19 mouse cellular contexts compared by ENCODE assay signal in genomic region chr3:51296790-51297189, GRCm38 (mm10). TPM values are rescaled to one million over a fixed set of nuclear protein-coding genes. Genes with fewer than 3 reads are reported as not detected.
A peak's percentile ranks its signal among the peaks of the same experiment; 100 is the strongest.
DNase-seq lines count a peak whose midpoint lies in the region; ATAC-seq lines count a peak whose summit lies in the region.
"Had no signal": no experiment of that assay in that cellular context is flagged by ENCODE, and none has a peak within 500 bp of the region (broad histone marks: within the 10 kb centered on the region; RNA-seq: fewer than 3 reads in every experiment).

No protein-coding gene starts in this region.

- H3K4me3 ChIP-seq in lung, embryonic 16.5 days (ENCODE audit: low read length) = no peak overlapping the region
- H3K4me3 ChIP-seq in heart, embryonic 10.5 days = no peak overlapping the region
- H3K4me3 ChIP-seq: gastrocnemius, adult 2 months; hindbrain, embryonic 12.5 days; hindbrain, embryonic 15.5 days had no signal

- no peak overlapping the region for H3K4me2 ChIP-seq in lung, embryonic 16.5 days (ENCODE audit: low read depth, low read length)
- H3K4me2 ChIP-seq: hindbrain, embryonic 12.5 days; hindbrain, embryonic 15.5 days had no signal

- H3K27ac ChIP-seq in lung, embryonic 16.5 days (ENCODE audit: low read length) = no peak overlapping the region
- H3K27ac ChIP-seq in heart, embryonic 10.5 days = no peak overlapping the region
- H3K27ac ChIP-seq: gastrocnemius, adult 2 months; hindbrain, embryonic 12.5 days; hindbrain, embryonic 15.5 days had no signal

- 34% methylated on average over 1 of the region's 1 CpGs for WGBS in lung, embryonic 16.5 days
- 69% methylated on average over 1 of the region's 1 CpGs for WGBS in heart, embryonic 10.5 days

- no peaks in the 10 kb centered on the region for H3K4me1 ChIP-seq in lung, embryonic 16.5 days (replicated peaks; ENCODE audit: control insufficient read depth, insufficient read depth, low read length)
- no peaks in the 10 kb centered on the region for H3K4me1 ChIP-seq in heart, embryonic 10.5 days
- H3K4me1 ChIP-seq: hindbrain, embryonic 12.5 days; hindbrain, embryonic 15.5 days had no signal

- H3K27me3 ChIP-seq in lung, embryonic 16.5 days (ENCODE audit: control insufficient read depth, insufficient read depth, low read depth, low read length) = no peaks in the 10 kb centered on the region
- H3K27me3 ChIP-seq in heart, embryonic 10.5 days (ENCODE audit: insufficient read depth, poor library complexity, severe bottlenecking) = no peaks in the 10 kb centered on the region
- H3K27me3 ChIP-seq: hindbrain, embryonic 12.5 days; hindbrain, embryonic 15.5 days had no signal

- no peaks in the 10 kb centered on the region for H3K36me3 ChIP-seq in lung, embryonic 16.5 days (ENCODE audit: control insufficient read depth, insufficient read depth, low read length)
- peaks cover 19% of the 10 kb centered on the region for H3K36me3 ChIP-seq in heart, embryonic 10.5 days
- H3K36me3 ChIP-seq: hindbrain, embryonic 15.5 days had no signal

- H3K9ac ChIP-seq in lung, embryonic 16.5 days (ENCODE audit: low read length) = no peak overlapping the region
- H3K9ac ChIP-seq: forebrain, postnatal 0 days; hindbrain, embryonic 12.5 days; hindbrain, embryonic 15.5 days had no signal

- no peaks in the 10 kb centered on the region for H3K9me3 ChIP-seq in lung, embryonic 16.5 days (ENCODE audit: control insufficient read depth, low read length)
- H3K9me3 ChIP-seq in heart, embryonic 10.5 days = no peaks in the 10 kb centered on the region
- H3K9me3 ChIP-seq: hindbrain, embryonic 12.5 days; hindbrain, embryonic 15.5 days had no signal

- DNase-seq in lung, postnatal 10 days = no peak
- DNase-seq in 416B (ENCODE audit: low read depth) = peak; percentile 70
- DNase-seq in NIH3T3 (ENCODE audit: low read depth) = peak; percentile 29
- DNase-seq in heart, embryonic 10.5 days (ENCODE audit: low spot score) = no peak
- DNase-seq: adrenal gland, adult 8-10 months; adrenal gland, postnatal 36 days; cerebellum, adult 18-20 months; cerebellum, adult 9-10 months; cerebellum, postnatal 14 days; forebrain, postnatal 0 days; gastrocnemius, adult 2 months; gastrocnemius, postnatal 14 days; heart, adult 18-20 months had no signal

- peak; percentile 20; the same call in 1 of the 2 replicates for ATAC-seq in lung, embryonic 16.5 days (ENCODE audit: low read depth)
- peak; percentile 78 for ATAC-seq in granulocyte monocyte progenitor cell, adult 5-6 weeks (replicated peaks; ENCODE audit: poor library complexity, severe bottlenecking)
- no peak for ATAC-seq in CD4-positive, CD25-positive, alpha-beta regulatory T cell, adult 4 months
- ATAC-seq: forebrain, embryonic 14.5 days; forebrain, postnatal 0 days had no signal

RNA-seq across cellular contexts. Expression of gene Elf2, which starts 43.7 kb away (rescaled TPM):
- 68.4 and 74.5 TPM in 2 replicates for polyA plus RNA-seq in lung, embryonic 16.5 days (2015; fragmentation: Nextera tagmentation; extraction: Ambion mirVana)
- 56.9 and 64.6 TPM in 2 replicates for total RNA-seq in granulocyte monocyte progenitor cell, adult 5-6 weeks (2014; fragmentation: Nextera tagmentation)
- 103 and 116 TPM in 2 replicates for total RNA-seq in granulocyte monocyte progenitor cell, adult 5-6 weeks (2017)
- polyA plus RNA-seq in heart, embryonic 10.5 days (2016; fragmentation: Nextera tagmentation; extraction: Ambion mirVana) = 40.1 and 43.5 TPM in 2 replicates
- 10 to 100 TPM; 55.9 to 66.9 TPM for polyA plus RNA-seq in CD4-positive, CD25-positive, alpha-beta regulatory T cell, adult 4 months (2017; shearing (Covaris generic))

Comparison
In these comparisons a context has a peak if more than half of its experiments do, and no peak if none do; other contexts are left out.
1. DNase-seq: peak in 416B (single experiment) and NIH3T3 (single experiment); none in lung, postnatal 10 days (single experiment) and heart, embryonic 10.5 days (single experiment).